Mouse (Mus musculus) myocyte (in vitro differentiated cells): ENCODE data around the gene Rps28.

Experiments used
- CEBPB ChIP-seq: IDR thresholded peaks from 2 replicates; pipeline ENCODE4 v1.6.1; 2011; ENCODE audit warnings: mild to moderate bottlenecking, moderate library complexity; ENCODE audit not compliant: poor library complexity, insufficient read depth, severe bottlenecking
- E2F4 ChIP-seq: IDR thresholded peaks from one replicate; pipeline ENCODE4 v1.6.1; 2011; ENCODE audit warnings: mild to moderate bottlenecking, control low read depth, moderate library complexity; ENCODE audit not compliant: insufficient read depth
- MAX ChIP-seq: IDR thresholded peaks from one replicate; pipeline ENCODE4 v1.6.1; 2011; ENCODE audit warnings: low read depth, mild to moderate bottlenecking, control low read depth
- MYOD1 ChIP-seq, 3 experiments: IDR thresholded peaks; one replicate each; pipeline ENCODE4 v1.6.1; 2011; ENCODE audit warnings: control low read depth in 2 of 3, low read depth in 2 of 3, mild to moderate bottlenecking in 2 of 3, moderate library complexity in 1 of 3; ENCODE audit not compliant: insufficient read length in 2 of 3, control insufficient read depth in 1 of 3
- MYOG ChIP-seq, 3 experiments: IDR thresholded peaks; one replicate each; pipeline ENCODE4 v1.6.1; 2011; ENCODE audit warnings: control low read depth in 2 of 3, low read depth in 2 of 3, mild to moderate bottlenecking in 2 of 3; ENCODE audit not compliant: insufficient read length in 2 of 3, control insufficient read depth in 1 of 3, insufficient read depth in 1 of 3
- POLR2A ChIP-seq: IDR thresholded peaks from one replicate; pipeline ENCODE4 v1.6.1; 2011; ENCODE audit warnings: low read depth, mild to moderate bottlenecking, control low read depth, moderate library complexity; ENCODE audit not compliant: insufficient read length
- REST ChIP-seq: IDR thresholded peaks from one replicate; pipeline ENCODE4 v1.6.1; 2011; ENCODE audit warnings: mild to moderate bottlenecking, control low read depth, moderate library complexity; ENCODE audit not compliant: insufficient read depth, insufficient read length
- SRF ChIP-seq: IDR thresholded peaks from one replicate; pipeline ENCODE4 v1.6.1; 2011; ENCODE audit warnings: low read depth; ENCODE audit not compliant: control insufficient read depth, insufficient read length
- TCF12 ChIP-seq: IDR thresholded peaks from one replicate; pipeline ENCODE4 v1.6.1; 2011; ENCODE audit warnings: mild to moderate bottlenecking, control low read depth; ENCODE audit not compliant: poor library complexity, insufficient read depth, severe bottlenecking
- USF1 ChIP-seq: IDR thresholded peaks from one replicate; pipeline ENCODE4 v1.6.1; 2011; ENCODE audit warnings: low read depth, mild to moderate bottlenecking, control low read depth, moderate library complexity

DNA sequence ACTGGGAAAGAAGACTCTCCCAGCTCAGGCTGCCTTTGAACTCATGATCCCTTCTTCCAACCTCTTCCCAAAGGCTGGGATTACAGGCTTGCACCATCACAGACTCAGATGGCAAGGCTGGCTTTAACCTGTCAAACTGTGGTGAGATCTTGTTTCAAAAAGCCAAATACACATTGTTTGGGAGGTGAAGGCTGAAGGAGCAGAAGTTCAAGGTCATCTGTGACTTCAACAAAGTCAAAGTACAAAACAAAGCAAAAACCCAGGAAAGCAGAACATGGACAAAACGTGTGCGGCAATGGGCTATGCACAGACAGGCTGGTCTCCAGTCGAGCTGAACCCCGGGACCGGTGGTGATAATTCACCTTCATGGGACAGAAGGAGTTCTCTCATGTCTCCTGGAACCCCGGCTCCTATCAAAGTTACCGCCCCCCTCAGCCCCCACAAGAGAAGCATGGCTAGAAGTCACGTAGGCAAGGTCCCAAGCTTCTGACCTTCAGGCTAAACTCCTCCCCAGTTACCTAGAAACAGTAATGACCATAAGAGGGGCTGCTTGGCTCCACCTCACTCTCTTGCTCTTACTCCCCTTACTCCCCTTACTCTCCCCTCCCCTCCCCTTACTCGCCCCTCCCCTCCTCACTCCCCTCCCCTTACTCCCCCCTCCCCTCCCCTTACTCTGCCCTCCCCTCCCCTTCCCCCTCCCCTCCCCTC lies 17.0 kb downstream of the Rps28 start:
- no peak for TF ChIP-seq POLR2A
- TF ChIP-seq CEBPB, result no peak
- TF ChIP-seq TCF12, result no peak
- TF ChIP-seq MAX, result no peak
- TF ChIP-seq MYOD1 (IDR thresholded peaks at IDR 0.05; ENCODE audit: control insufficient read depth in 1 of 3, insufficient read length in 2 of 3, low read depth in 2 of 3), result no peak
- TF ChIP-seq USF1, result no peak
- no peak for TF ChIP-seq E2F4
- TF ChIP-seq MYOG (IDR thresholded peaks at IDR 0.05; ENCODE audit: control insufficient read depth in 1 of 3, insufficient read depth in 1 of 3, insufficient read length in 2 of 3, low read depth in 2 of 3), result no peak
- no peak for TF ChIP-seq SRF
- no peak for TF ChIP-seq REST
